Mouse (Mus musculus) stomach, embryonic 14.5 days (tissue): ENCODE measurements at regions not wholly inside any gene's neighbourhood (a gene's known extent, or its start where the extent isn't known, plus 50 kb on each side); places are given as distances from the start of the nearest gene placed in this dataset.

Source experiments
- ATAC-seq: fragments of 200-750 bp; cut with Nextera tagmentation; 2 replicates; pipeline ENCODE4 v1.8.0; 2017; ENCODE audit warnings: low read depth, moderate TSS enrichment; ENCODE audit not compliant: insufficient number of reproducible peaks, insufficient read depth, low FRiP score
- H3K27ac ChIP-seq: fragments of 300-500 bp; sonication (generic); 2 replicates; pipeline ENCODE4 v1.5.1; 2014; ENCODE audit warnings: mild to moderate bottlenecking, low read length, moderate library complexity, mixed read lengths
- H3K27me3 ChIP-seq: fragments of 300-500 bp; sonication (generic); 2 replicates; pipeline ENCODE4 v1.6.1; 2014; ENCODE audit warnings: low read length, control low read depth, mixed read lengths; ENCODE audit not compliant: control insufficient read depth, insufficient read depth
- H3K36me3 ChIP-seq: fragments of 300-500 bp; sonication (generic); 2 replicates; pipeline ENCODE4 v1.6.1; 2014; ENCODE audit warnings: mild to moderate bottlenecking, control low read depth, low read length, moderate library complexity, mixed read lengths; ENCODE audit not compliant: control insufficient read depth, insufficient read depth
- H3K4me1 ChIP-seq: fragments of 300-500 bp; sonication (generic); 2 replicates; pipeline ENCODE4 v1.6.1; 2014; ENCODE audit warnings: low read length, control low read depth, mixed read lengths; ENCODE audit not compliant: control insufficient read depth, insufficient read depth
- H3K4me2 ChIP-seq: fragments of 300-500 bp; sonication (generic); replicated peaks from 2 replicates; pipeline ENCODE4 v1.6.1; 2014; ENCODE audit warnings: low read depth, low read length, control low read depth
- H3K4me3 ChIP-seq: fragments of 300-500 bp; sonication (generic); 2 replicates; pipeline ENCODE4 v1.5.1; 2014; ENCODE audit warnings: low read depth, low read length, control low read depth
- H3K9ac ChIP-seq: fragments of 300-500 bp; sonication (generic); replicated peaks from 2 replicates; pipeline ENCODE4 v1.6.1; 2014; ENCODE audit warnings: low read depth, mild to moderate bottlenecking, control low read depth, low read length, moderate library complexity, mixed read lengths
- H3K9me3 ChIP-seq: fragments of 300-500 bp; sonication (generic); 2 replicates; pipeline ENCODE4 v1.6.1; 2016; ENCODE audit warnings: low read depth, low read length, control low read depth; ENCODE audit not compliant: control insufficient read depth
- WGBS: fragments of 180-500 bp; shearing (Covaris S2); extraction: QIAGEN DNeasy Blood & Tissue Kit; methylation state at CpG from one replicate; pipeline ENCODE4 v1.1.7; 2014; 5-methylcytosine and 5-hydroxymethylcytosine counted together

GRCm38 (mm10) chr3:35231158-35231928 lies 522.6 kb upstream of the Atp11b start:
- no peaks in the 10 kb centered on the region for H3K9me3 ChIP-seq
- no peaks in the 10 kb centered on the region for H3K36me3 ChIP-seq
- H3K4me2 ChIP-seq, result no peak overlapping the region
- no peaks in the 10 kb centered on the region for H3K27me3 ChIP-seq
- no peak overlapping the region for H3K9ac ChIP-seq
- no peak overlapping the region for H3K4me3 ChIP-seq
- WGBS, result 77% methylated on average over 10 of the region's 10 CpGs
- H3K4me1 ChIP-seq, result no peaks in the 10 kb centered on the region
- ATAC-seq, result no peak
- H3K27ac ChIP-seq, result no peak overlapping the region

- 84% methylated on average over 1 of the region's 1 CpGs for WGBS
- Histone ChIP-seq H3K9ac (no peak overlapping the region), H3K27ac (no peak overlapping the region), H3K9me3 (no peaks in the 10 kb centered on the region), H3K27me3 (no peaks in the 10 kb centered on the region), H3K4me1 (no peaks in the 10 kb centered on the region), H3K4me2 (no peak overlapping the region), H3K4me3 (no peak overlapping the region), H3K36me3 (no peaks in the 10 kb centered on the region)
- no peak for ATAC-seq
These were observed 521.4 kb upstream of the Atp11b start for GRCm38 (mm10) chr3:35232487-35232886.

GRCm38 (mm10) chr3:35235066-35235465 lies 518.8 kb upstream of the Atp11b start:
- WGBS, result 81% methylated on average over 3 of the region's 3 CpGs
- ATAC-seq, result no peak
- no peak overlapping the region for H3K4me3 ChIP-seq
- no peaks in the 10 kb centered on the region for H3K9me3 ChIP-seq
- no peaks in the 10 kb centered on the region for H3K36me3 ChIP-seq
- no peaks in the 10 kb centered on the region for H3K27me3 ChIP-seq
- no peak overlapping the region for H3K9ac ChIP-seq
- no peak overlapping the region for H3K27ac ChIP-seq
- no peaks in the 10 kb centered on the region for H3K4me1 ChIP-seq
- no peak overlapping the region for H3K4me2 ChIP-seq

- no peaks in the 10 kb centered on the region for H3K9me3 ChIP-seq
- no peak overlapping the region for H3K4me2 ChIP-seq
- ATAC-seq, result no peak
- H3K27ac ChIP-seq, result no peak overlapping the region
- WGBS, result 46% methylated on average over 5 of the region's 5 CpGs
- no peaks in the 10 kb centered on the region for H3K36me3 ChIP-seq
- no peaks in the 10 kb centered on the region for H3K27me3 ChIP-seq
- H3K4me3 ChIP-seq, result no peak overlapping the region
- H3K9ac ChIP-seq, result no peak overlapping the region
- H3K4me1 ChIP-seq, result no peaks in the 10 kb centered on the region
These were observed 518.1 kb upstream of the Atp11b start for GRCm38 (mm10) chr3:35235772-35236171.

GRCm38 (mm10) chr3:35237342-35237741 lies 516.6 kb upstream of the Atp11b start:
- H3K4me2 ChIP-seq, result no peak overlapping the region
- no peaks in the 10 kb centered on the region for H3K4me1 ChIP-seq
- H3K4me3 ChIP-seq, result no peak overlapping the region
- no peak overlapping the region for H3K9ac ChIP-seq
- no peaks in the 10 kb centered on the region for H3K36me3 ChIP-seq
- no peak overlapping the region for H3K27ac ChIP-seq
- ATAC-seq, result no peak
- no peaks in the 10 kb centered on the region for H3K27me3 ChIP-seq
- no peaks in the 10 kb centered on the region for H3K9me3 ChIP-seq
- 66% methylated on average over 6 of the region's 6 CpGs for WGBS

- WGBS, result 29% methylated on average over 6 of the region's 6 CpGs
- Histone ChIP-seq H3K27ac (peak overlapping the region; percentile 3; the same call in 1 of the 2 replicates), H3K27me3 (no peaks in the 10 kb centered on the region), H3K9me3 (no peaks in the 10 kb centered on the region), H3K4me1 (no peaks in the 10 kb centered on the region), H3K4me2 (no peak overlapping the region), H3K36me3 (no peaks in the 10 kb centered on the region), H3K9ac (no peak overlapping the region), H3K4me3 (no peak overlapping the region)
- ATAC-seq, result no peak
These were observed 511.6 kb upstream of the Atp11b start for GRCm38 (mm10) chr3:35242349-35242748.

- Histone ChIP-seq H3K36me3 (no peaks in the 10 kb centered on the region), H3K27me3 (no peaks in the 10 kb centered on the region), H3K4me2 (no peak overlapping the region), H3K4me1 (no peaks in the 10 kb centered on the region), H3K27ac (peak overlapping the region; percentile 2; the same call in 1 of the 2 replicates), H3K4me3 (no peak overlapping the region), H3K9me3 (no peaks in the 10 kb centered on the region), H3K9ac (no peak overlapping the region)
- WGBS, result 79% methylated on average over 10 of the region's 10 CpGs
- no peak for ATAC-seq
These were observed 510.9 kb upstream of the Atp11b start for GRCm38 (mm10) chr3:35242871-35243529.

- whole genome bisulfite sequencing, result 40% methylated on average over 8 of the region's 8 CpGs
- ATAC-seq, result no peak
- no peaks in the 10 kb centered on the region for H3K27me3 ChIP-seq
These were observed 508.9 kb upstream of the Atp11b start for GRCm38 (mm10) chr3:35245003-35245402.

More at GRCm38 (mm10) chr3:35245003-35245402, 508.9 kb upstream of the Atp11b start:
- Histone ChIP-seq H3K4me3 (no peak overlapping the region), H3K9me3 (no peaks in the 10 kb centered on the region), H3K4me2 (no peak overlapping the region), H3K36me3 (no peaks in the 10 kb centered on the region), H3K4me1 (peaks cover 6% of the 10 kb centered on the region; the same call in 1 of the 2 replicates), H3K9ac (no peak overlapping the region), H3K27ac (no peak overlapping the region)
